Mouse (Mus musculus) lung, postnatal 0 days (tissue): Measurements from ENCODE around the gene Fastkd1. TPM values are rescaled to one million over a fixed set of nuclear protein-coding genes. Genes with fewer than 3 reads are reported as not detected.
"Not testable (repeated sequence)": the region's sequence is repeated elsewhere in the genome, so short reads cannot be mapped to it uniquely, and the experiment has no call there.

Experiments
- ATAC-seq: fragments of 200-750 bp; cut with Nextera tagmentation; 2 replicates; pipeline ENCODE4 v1.8.0; 2017; ENCODE audit warnings: moderate library complexity
- DNase-seq: peaks from one replicate; pipeline ENCODE4 v3.0.0-alpha.2; 2016; ENCODE audit warnings: low spot score
- H3K27ac ChIP-seq: fragments of 300-500 bp; sonication (generic); 2 replicates; pipeline ENCODE4 v1.5.1; 2014; ENCODE audit warnings: antibody characterized with exemption, mild to moderate bottlenecking, low read length, mixed read lengths
- H3K27me3 ChIP-seq: fragments of 300-500 bp; sonication (generic); replicated peaks from 2 replicates; pipeline ENCODE4 v1.6.1; 2014; ENCODE audit warnings: low read length, mixed read lengths; ENCODE audit not compliant: insufficient read depth
- H3K36me3 ChIP-seq: fragments of 300-500 bp; sonication (generic); 2 replicates; pipeline ENCODE4 v1.6.1; 2014; ENCODE audit warnings: low read length, mixed read lengths; ENCODE audit not compliant: insufficient read depth
- H3K4me1 ChIP-seq: fragments of 300-500 bp; sonication (generic); 2 replicates; pipeline ENCODE4 v1.6.1; 2014; ENCODE audit warnings: antibody characterized with exemption, low read depth, low read length, mixed read lengths; ENCODE audit not compliant: insufficient read depth
- H3K4me2 ChIP-seq: fragments of 300-500 bp; sonication (generic); replicated peaks from 2 replicates; pipeline ENCODE4 v1.6.1; 2014; ENCODE audit warnings: low read depth, mild to moderate bottlenecking, low read length, moderate library complexity, mixed read lengths
- H3K4me3 ChIP-seq: fragments of 300-500 bp; sonication (generic); 2 replicates; pipeline ENCODE4 v1.5.1; 2014; ENCODE audit warnings: low read depth, low read length
- H3K9ac ChIP-seq: fragments of 300-500 bp; sonication (generic); replicated peaks from 2 replicates; pipeline ENCODE4 v1.6.1; 2014; ENCODE audit warnings: low read depth, mild to moderate bottlenecking
- H3K9me3 ChIP-seq: fragments of 300-500 bp; sonication (generic); 2 replicates; pipeline ENCODE4 v1.6.1; 2016; ENCODE audit warnings: low read length, mixed read lengths
- CTCF ChIP-seq: IDR thresholded peaks from 2 replicates; pipeline ENCODE4 v1.5.1; 2016; ENCODE audit warnings: antibody characterized with exemption, mild to moderate bottlenecking
- EP300 ChIP-seq: IDR thresholded peaks from 2 replicates; pipeline ENCODE4 v1.6.1; 2016; ENCODE audit warnings: antibody characterized with exemption, mild to moderate bottlenecking, control low read depth
- WGBS: fragments of 180-500 bp; shearing (Covaris S2); extraction: QIAGEN DNeasy Blood & Tissue Kit; methylation state at CpG from one replicate; pipeline ENCODE4 v1.1.7; 2014; 5-methylcytosine and 5-hydroxymethylcytosine counted together
- polyA plus RNA-seq: library from polyadenylated mRNA; unstranded; fragments of >200 nt; fragmentation: Nextera tagmentation; extraction: Ambion mirVana; gene quantifications from 2 replicates; pipeline ENCODE4 v1.2.1, GENCODE M21; 2015

Fastkd1 gene
- polyA plus RNA-seq, 1 experiment from 2014 or later, result 6.2 TPM

DNA sequence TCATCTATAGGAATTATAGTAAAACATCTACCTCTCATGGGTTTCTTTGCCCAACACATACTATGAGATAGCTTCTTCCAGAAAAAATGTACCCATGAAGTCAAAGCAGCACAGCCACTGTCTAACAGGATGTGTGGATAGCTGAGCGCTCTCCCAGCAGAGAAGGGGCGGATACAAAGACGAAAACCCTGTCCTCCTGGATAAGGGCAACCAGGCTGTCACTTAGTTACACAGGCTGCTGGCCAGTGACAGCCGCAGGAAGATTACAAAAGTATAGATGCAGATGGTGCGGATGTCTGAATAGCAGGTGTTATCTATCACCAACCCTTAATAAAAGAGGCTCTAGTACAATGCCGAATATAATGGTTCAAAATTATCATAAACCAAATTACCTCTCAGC is 22.5 kb downstream of the Fastkd1 start:
- H3K4me2 ChIP-seq, result no peak overlapping the region
- H3K27me3 ChIP-seq, result no peaks in the 10 kb centered on the region
- H3K9ac ChIP-seq, result no peak overlapping the region
- H3K27ac ChIP-seq, result no peak overlapping the region
- 0 out of 2 replicates have a peak, but pooled peaks cover 4% of the 10 kb centered on the region for H3K36me3 ChIP-seq
- no peak overlapping the region for H3K4me3 ChIP-seq
- WGBS, result 75% methylated on average over 6 of the region's 6 CpGs
- ATAC-seq (peak; percentile 60), DNase-seq (peak; percentile 38)
- H3K9me3 ChIP-seq, result no peaks in the 10 kb centered on the region
- TF ChIP-seq CTCF (no peak), EP300 (no peak)
- H3K4me1 ChIP-seq, result no peaks in the 10 kb centered on the region

DNA sequence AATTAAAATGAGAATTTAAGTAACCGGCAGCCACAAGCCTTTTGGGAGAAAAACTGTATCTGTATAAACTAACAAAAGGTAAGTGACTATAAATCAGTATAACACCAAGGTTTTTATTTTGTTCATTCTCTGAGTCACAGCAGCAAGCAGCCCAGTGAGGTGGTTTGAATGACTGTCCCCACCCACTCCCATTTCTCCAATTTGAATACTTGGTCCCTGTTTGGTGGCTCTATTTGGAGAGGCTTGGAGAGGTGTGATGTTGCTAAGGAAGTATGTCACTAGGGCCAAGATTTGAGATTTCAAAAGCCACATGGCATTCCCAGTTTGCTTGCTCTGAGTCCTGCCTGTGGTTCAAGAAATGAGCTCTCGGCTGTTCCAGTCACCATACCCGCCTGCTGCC is 23.1 kb downstream of the Fastkd1 start:
- Histone ChIP-seq H3K9me3 (no peaks in the 10 kb centered on the region), H3K36me3 (0 out of 2 replicates have a peak, but pooled peaks cover 4% of the 10 kb centered on the region), H3K4me1 (no peaks in the 10 kb centered on the region), H3K4me2 (no peak overlapping the region), H3K27ac (no peak overlapping the region), H3K27me3 (no peaks in the 10 kb centered on the region), H3K4me3 (no peak overlapping the region), H3K9ac (no peak overlapping the region)
- WGBS, result 89% methylated on average over 3 of the region's 3 CpGs
- no peak for ATAC-seq
- no peak for TF ChIP-seq CTCF
- DNase-seq, result no peak

DNA sequence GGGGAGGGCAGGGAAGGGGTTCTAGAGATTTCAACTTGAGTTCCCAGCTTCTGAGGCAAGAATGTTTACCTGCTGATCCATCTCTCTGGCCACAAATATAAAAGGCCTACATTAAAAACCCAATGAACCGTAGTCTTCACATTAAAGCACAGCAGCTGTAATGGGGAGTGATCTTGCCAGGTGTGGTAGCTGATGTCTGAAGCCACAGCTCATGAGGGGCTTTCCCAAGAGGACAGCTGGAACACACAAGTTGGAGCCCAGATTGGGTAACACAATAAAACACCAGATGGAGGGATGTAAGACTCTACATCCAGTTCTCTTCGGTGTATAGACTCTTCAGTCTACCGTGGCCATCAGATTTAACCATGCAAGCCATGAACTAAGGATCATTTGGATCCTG is 28.8 kb downstream of the Fastkd1 start:
- no peak overlapping the region for H3K27ac ChIP-seq
- no peaks in the 10 kb centered on the region for H3K4me1 ChIP-seq
- no peak for ATAC-seq
- H3K36me3 ChIP-seq, result 0 out of 2 replicates have a peak, but pooled peaks cover 4% of the 10 kb centered on the region
- no peaks in the 10 kb centered on the region for H3K27me3 ChIP-seq
- TF ChIP-seq CTCF (no peak), EP300 (no peak)
- DNase-seq, result no peak
- no peak overlapping the region for H3K4me2 ChIP-seq
- H3K9ac ChIP-seq, result no peak overlapping the region
- 84% methylated on average over 3 of the region's 3 CpGs for WGBS
- no peaks in the 10 kb centered on the region for H3K9me3 ChIP-seq
- no peak overlapping the region for H3K4me3 ChIP-seq

DNA sequence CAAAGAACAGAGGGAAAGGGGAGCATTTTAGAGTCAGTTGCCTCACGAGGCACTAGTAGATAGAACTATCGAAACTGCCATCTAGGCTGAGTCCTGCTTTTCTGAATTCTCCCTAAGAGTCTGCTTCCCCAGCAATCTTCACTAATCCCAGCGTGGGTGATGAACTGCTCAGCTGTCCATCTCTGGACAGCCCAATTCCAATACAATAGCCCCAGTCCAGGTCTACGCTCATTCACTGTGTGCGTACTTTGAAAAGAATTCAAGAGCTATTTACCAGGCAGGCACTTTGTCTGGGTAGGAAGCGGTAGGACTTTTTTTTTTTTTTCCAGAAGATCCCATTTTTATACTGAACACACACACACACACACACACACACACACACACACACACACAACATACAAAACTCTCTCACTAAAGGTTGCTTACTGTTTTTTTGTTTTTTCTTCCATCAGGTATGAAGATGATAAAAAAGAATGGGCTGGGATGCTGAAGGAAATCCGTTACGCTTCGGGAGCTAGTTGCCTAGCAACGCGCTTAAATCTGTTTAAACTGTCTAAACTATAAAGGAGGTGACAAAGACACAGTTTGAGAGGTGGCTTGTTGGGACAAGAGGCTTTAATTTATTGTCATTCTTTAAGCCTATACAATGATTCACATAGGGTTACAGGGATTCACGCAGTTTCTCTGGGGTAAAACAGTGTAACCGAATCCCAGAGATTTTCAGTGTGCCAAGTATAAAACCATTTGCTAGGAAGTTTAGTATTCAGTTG is 30.1 kb downstream of the Fastkd1 start:
- no peaks in the 10 kb centered on the region for H3K9me3 ChIP-seq
- H3K4me3 ChIP-seq, result no peak overlapping the region
- no peak overlapping the region for H3K27ac ChIP-seq
- no peaks in the 10 kb centered on the region for H3K27me3 ChIP-seq
- WGBS, result 81% methylated on average over 13 of the region's 13 CpGs
- H3K9ac ChIP-seq, result no peak overlapping the region
- no peak for TF ChIP-seq CTCF
- no peak for TF ChIP-seq EP300
- H3K4me1 ChIP-seq, result no peaks in the 10 kb centered on the region
- 0 out of 2 replicates have a peak, but pooled peaks cover 4% of the 10 kb centered on the region for H3K36me3 ChIP-seq
- H3K4me2 ChIP-seq, result no peak overlapping the region
- no peak for DNase-seq
- ATAC-seq, result no peak

DNA sequence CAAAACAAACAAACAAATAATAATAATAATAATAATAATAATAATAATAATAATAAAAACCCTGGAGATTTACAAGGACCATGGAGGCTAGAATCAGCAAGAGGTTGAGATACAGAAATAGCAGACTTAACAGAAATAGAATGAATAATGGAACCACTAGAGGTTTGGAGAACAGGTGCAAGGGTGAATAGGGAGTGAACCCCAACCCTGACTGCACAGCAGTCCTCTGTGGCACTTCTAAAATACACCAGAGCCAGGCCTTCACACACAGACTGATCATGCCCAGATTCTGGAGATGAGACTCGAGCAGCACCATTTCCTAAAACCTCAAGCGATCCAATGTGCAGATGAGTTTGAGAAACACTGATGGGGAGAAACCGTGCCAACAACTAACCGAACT is 31.4 kb downstream of the Fastkd1 start:
- H3K27me3 ChIP-seq, result no peaks in the 10 kb centered on the region
- no peaks in the 10 kb centered on the region for H3K36me3 ChIP-seq
- H3K4me3 ChIP-seq, result no peak overlapping the region
- WGBS, result 84% methylated on average over 4 of the region's 4 CpGs
- ATAC-seq (no peak), DNase-seq (no peak)
- no peak overlapping the region for H3K27ac ChIP-seq
- TF ChIP-seq EP300, result no peak
- TF ChIP-seq CTCF, result no peak
- no peak overlapping the region for H3K9ac ChIP-seq
- H3K4me2 ChIP-seq, result no peak overlapping the region
- no peaks in the 10 kb centered on the region for H3K9me3 ChIP-seq
- no peaks in the 10 kb centered on the region for H3K4me1 ChIP-seq

DNA sequence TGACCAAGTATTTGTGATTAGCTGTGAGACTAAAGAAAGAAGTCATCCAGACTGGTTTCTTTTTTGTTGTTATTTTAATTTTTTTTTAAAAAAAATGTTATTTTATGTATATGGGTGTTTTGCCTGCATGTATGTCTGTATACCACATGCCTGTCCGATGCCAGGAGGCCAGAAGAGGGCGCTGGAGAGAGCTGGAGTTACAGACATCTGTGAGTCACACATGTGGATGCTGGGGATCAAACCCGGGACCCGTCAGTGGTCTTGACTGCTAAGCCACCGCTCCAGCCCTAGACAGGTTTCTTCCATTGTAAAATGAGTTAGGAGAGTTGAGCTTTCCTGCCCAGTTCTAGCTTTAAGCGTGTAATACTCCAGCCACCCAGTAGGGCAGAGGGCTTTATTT is 33.3 kb downstream of the Fastkd1 start:
- 61% methylated on average over 6 of the region's 6 CpGs for WGBS
- TF ChIP-seq EP300 (no peak), CTCF (no peak)
- H3K4me3 ChIP-seq, result no peak overlapping the region

DNA sequence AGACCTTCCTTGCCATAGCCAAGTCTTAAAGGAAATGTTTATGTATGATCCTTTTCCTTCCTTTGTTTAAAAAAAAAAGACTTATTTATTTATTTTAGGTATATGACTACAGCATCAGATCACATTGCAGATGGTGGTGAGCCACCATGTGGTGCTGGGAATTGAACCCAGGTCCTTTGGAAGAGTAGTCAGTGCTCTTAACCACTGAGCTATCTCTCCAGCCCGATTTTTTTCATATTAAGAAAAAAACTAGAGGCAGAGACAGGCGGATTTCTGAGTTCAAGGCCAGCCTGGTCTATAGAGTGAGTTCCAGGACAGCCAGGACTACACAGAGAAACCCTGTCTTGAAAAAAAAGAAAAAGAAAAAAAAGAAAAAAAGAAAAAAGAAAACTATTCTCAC is 36.1 kb downstream of the Fastkd1 start:
- not testable (repeated sequence) for ATAC-seq, DNase-seq, H3K36me3 ChIP-seq, H3K4me2 ChIP-seq, H3K4me3 ChIP-seq, H3K9me3 ChIP-seq, H3K4me1 ChIP-seq, H3K9ac ChIP-seq, H3K27me3 ChIP-seq, H3K27ac ChIP-seq
- 89% methylated on average over 2 of the region's 2 CpGs for WGBS

More for the DNA sequence above, 33.3 kb downstream of the Fastkd1 start:
- Histone ChIP-seq H3K9me3 (no peaks in the 10 kb centered on the region), H3K4me2 (no peak overlapping the region), H3K9ac (no peak overlapping the region), H3K36me3 (no peaks in the 10 kb centered on the region), H3K27me3 (no peaks in the 10 kb centered on the region), H3K4me1 (no peaks in the 10 kb centered on the region), H3K27ac (no peak overlapping the region)
- ATAC-seq, result no peak
- DNase-seq, result no peak
